Mouse (Mus musculus) CH12.LX (cell line): ENCODE results near the gene Atp2b2. TPM values are rescaled to one million over a fixed set of nuclear protein-coding genes. Genes with fewer than 3 reads are reported as not detected.

Experiments used
- DNase-seq: peaks from one replicate; pipeline ENCODE4 v3.0.0-alpha.2; 2013; ENCODE audit errors: extremely low read depth
- H3K27ac ChIP-seq: 2 replicates; pipeline ENCODE4 v1.5.1; 2012; ENCODE audit warnings: low read depth, mild to moderate bottlenecking, control low read depth, moderate library complexity; ENCODE audit not compliant: insufficient read depth
- H3K27me3 ChIP-seq: replicated peaks from 2 replicates; pipeline ENCODE3; 2012; ENCODE audit warnings: inconsistent platforms
- H3K36me3 ChIP-seq, 2 experiments: replicated peaks in 1 of 2; 2 replicates each; pipeline versions ENCODE3 to v1.6.1; 2012; ENCODE audit warnings: inconsistent platforms in 1 of 2, low read length in 1 of 2, mild to moderate bottlenecking in 1 of 2, mixed read lengths in 1 of 2, moderate library complexity in 1 of 2; ENCODE audit not compliant: control insufficient read depth in 1 of 2, insufficient read depth in 1 of 2
- H3K4me1 ChIP-seq, 2 experiments: 2 replicates each; pipeline ENCODE4 v1.6.1; 2012; ENCODE audit warnings: inconsistent platforms in 1 of 2, moderate library complexity in 1 of 2; ENCODE audit not compliant: insufficient read depth in 2 of 2, control insufficient read depth in 1 of 2
- H3K4me2 ChIP-seq: 2 replicates; pipeline ENCODE4 v1.6.1; 2012; ENCODE audit warnings: low read depth, mild to moderate bottlenecking, control low read depth; ENCODE audit not compliant: poor library complexity, insufficient read depth, severe bottlenecking
- H3K4me3 ChIP-seq, 3 experiments: fragments of 150-350 bp in 1 of 3; sonication (generic) in 1 of 3; replicated peaks in 1 of 3; 2 replicates each; pipeline versions ENCODE3 to v1.5.1; 2011 to 2012; ENCODE audit warnings: low read depth in 2 of 3, low read length in 2 of 3, mild to moderate bottlenecking in 2 of 3, moderate library complexity in 2 of 3, control low read depth in 1 of 3, improper control_type of control experiment in 1 of 3, inconsistent platforms in 1 of 3, mixed read lengths in 1 of 3; ENCODE audit not compliant: poor library complexity in 1 of 3
- H3K79me2 ChIP-seq: replicated peaks from 2 replicates; pipeline ENCODE4 v1.6.1; 2012; ENCODE audit warnings: mild to moderate bottlenecking, moderate library complexity; ENCODE audit not compliant: control insufficient read depth, poor library complexity, insufficient read depth, severe bottlenecking; ENCODE audit errors: extremely low read depth
- H3K9ac ChIP-seq: 2 replicates; pipeline ENCODE4 v1.6.1; 2012; ENCODE audit warnings: low read depth, mild to moderate bottlenecking, control low read depth, moderate library complexity; ENCODE audit not compliant: insufficient read depth
- H3K9me3 ChIP-seq: replicated peaks from 2 replicates; pipeline ENCODE3; 2012; ENCODE audit warnings: low read length, inconsistent platforms, mixed read lengths
- CTCF ChIP-seq, 2 experiments: IDR thresholded peaks in 1 of 2; conservative IDR thresholded peaks in 1 of 2; 2 replicates each; pipeline ENCODE4 v1.5.1; 2011 to 2012; ENCODE audit warnings: low read depth in 2 of 2, low read length in 2 of 2, improper control_type of control experiment in 1 of 2, inconsistent platforms in 1 of 2, mild to moderate bottlenecking in 1 of 2, moderate library complexity in 1 of 2
- E2F4 ChIP-seq: IDR thresholded peaks from 2 replicates; pipeline ENCODE4 v1.6.1; 2011; ENCODE audit warnings: low read depth, low read length, improper control_type of control experiment; ENCODE audit not compliant: insufficient replicate concordance
- EP300 ChIP-seq: IDR thresholded peaks from 2 replicates; pipeline ENCODE4 v1.6.1; 2011; ENCODE audit warnings: low read length, improper control_type of control experiment
- ETS1 ChIP-seq: conservative IDR thresholded peaks from 2 replicates; pipeline ENCODE4 v1.6.1; 2012; ENCODE audit warnings: low read depth, mild to moderate bottlenecking, inconsistent platforms, low read length, improper control_type of control experiment, moderate library complexity
- GABPA ChIP-seq: IDR thresholded peaks from 2 replicates; pipeline ENCODE4 v1.6.1; 2012; ENCODE audit warnings: low read depth, low read length, improper control_type of control experiment, inconsistent platforms; ENCODE audit not compliant: insufficient replicate concordance
- JUN ChIP-seq: IDR thresholded peaks from 2 replicates; pipeline ENCODE4 v1.6.1; 2011; ENCODE audit warnings: low read depth, mild to moderate bottlenecking, low read length, improper control_type of control experiment, moderate library complexity; ENCODE audit not compliant: insufficient read depth
- JUND ChIP-seq: conservative IDR thresholded peaks from 2 replicates; pipeline ENCODE4 v1.6.1; 2011; ENCODE audit warnings: low read depth, low read length, improper control_type of control experiment
- KAT2A ChIP-seq: IDR thresholded peaks from 2 replicates; pipeline ENCODE4 v1.6.1; 2012; ENCODE audit warnings: low read length, improper control_type of control experiment, inconsistent platforms; ENCODE audit not compliant: insufficient replicate concordance
- MXI1 ChIP-seq: IDR thresholded peaks from 2 replicates; pipeline ENCODE4 v1.6.1; 2011; ENCODE audit warnings: mild to moderate bottlenecking, low read depth, low read length, improper control_type of control experiment
- MYC ChIP-seq: IDR thresholded peaks from 2 replicates; pipeline ENCODE4 v1.6.1; 2011; ENCODE audit warnings: low read depth, mild to moderate bottlenecking, improper control_type of control experiment, low read length
- NELFE ChIP-seq: IDR thresholded peaks from 2 replicates; pipeline ENCODE4 v1.6.1; 2011; ENCODE audit warnings: low read depth, low read length, improper control_type of control experiment
- RCOR1 ChIP-seq: conservative IDR thresholded peaks from 2 replicates; pipeline ENCODE4 v1.6.1; 2012; ENCODE audit warnings: low read depth, mild to moderate bottlenecking, inconsistent platforms, low read length, improper control_type of control experiment
- SIN3A ChIP-seq: IDR thresholded peaks from 2 replicates; pipeline ENCODE4 v1.6.1; 2012; ENCODE audit warnings: low read length, improper control_type of control experiment, inconsistent platforms
- SMC3 ChIP-seq: IDR thresholded peaks from 2 replicates; pipeline ENCODE4 v1.6.1; 2011; ENCODE audit warnings: low read depth, low read length, improper control_type of control experiment
- USF1 ChIP-seq: IDR thresholded peaks from 2 replicates; pipeline ENCODE4 v1.6.1; 2014; ENCODE audit warnings: low read depth, mild to moderate bottlenecking, inconsistent platforms, low read length, improper control_type of control experiment
- USF2 ChIP-seq: conservative IDR thresholded peaks from 2 replicates; pipeline ENCODE4 v1.6.1; 2011; ENCODE audit warnings: low read depth, low read length, improper control_type of control experiment
- dilution Hi-C: fragments of 300-500 bp; cut with MboI; formaldehyde crosslinking; loops from 2 replicates; pipeline ENCODE4 v1.14.3; 2020; ENCODE audit warnings: low sequenced_read_pairs; ENCODE audit not compliant: extremely low pct_unique_long_range_greater_than_20kb, extremely low pct_ligation_motif_present
- in situ Hi-C: fragments of 300-500 bp; cut with MboI; formaldehyde crosslinking; loops from 3 replicates; pipeline ENCODE4 v1.14.3; 2019; ENCODE audit warnings: low sequenced_read_pairs, low pct_ligation_motif_present, low pct_unique_long_range_greater_than_20kb, mixed read lengths
- polyA plus RNA-seq: library from polyadenylated mRNA; unstranded; fragments of >175 nt; gene quantifications from 2 replicates; pipeline ENCODE4 v1.2.1, GENCODE M21; 2012; ENCODE audit warnings: low read depth; ENCODE audit not compliant: insufficient read length
- total RNA-seq, 2 experiments: library from RNA; depleted of rRNA; stranded (reverse); fragments of 300-350 nt in 1 of 2; fragments of >200 nt in 1 of 2; gene quantifications; 2 replicates each; pipeline ENCODE4 v1.2.3; 2012 to 2014

Atp2b2 gene
- total and polyA plus RNA-seq, 3 experiments, result not detected

DNA sequence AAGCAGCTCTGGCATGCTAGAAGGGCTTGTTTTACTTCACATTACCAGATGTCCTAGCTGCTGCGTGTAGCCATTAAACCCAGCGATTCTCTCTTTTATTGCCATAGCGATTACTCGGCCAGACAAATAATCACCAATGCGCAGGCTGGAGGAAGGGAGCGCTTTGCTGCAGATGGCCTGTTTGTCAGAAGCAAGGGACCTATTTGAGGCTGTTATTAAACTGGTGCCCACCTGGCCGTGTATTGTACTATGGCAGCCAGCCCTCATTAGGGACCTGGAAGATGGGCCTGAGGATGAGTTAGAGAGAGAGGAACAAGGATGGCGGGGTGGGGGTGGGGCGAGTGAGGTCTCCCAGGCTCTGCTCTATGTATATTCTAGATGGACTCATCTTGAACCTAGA is 243.1 kb downstream of the Atp2b2 start:
- no peak overlapping the region for H3K27ac ChIP-seq
- in situ Hi-C loops, result no loop called here
- DNase-seq, result no peak
- TF ChIP-seq JUN (no peak), JUND (no peak), KAT2A (no peak), MXI1 (no peak), RCOR1 (no peak), E2F4 (no peak), SMC3 (no peak), USF1 (no peak), MYC (no peak), EP300 (no peak)
- dilution Hi-C loops, result no loop called here
- no peaks in the 10 kb centered on the region for H3K79me2 ChIP-seq
- H3K9ac ChIP-seq, result no peak overlapping the region
- peaks cover 0 to 22% of the 10 kb centered on the region in 2 experiments; a peak in 2 of 4 replicates for H3K4me1 ChIP-seq
- H3K9me3 ChIP-seq, result no peaks in the 10 kb centered on the region
- peaks cover 62% of the 10 kb centered on the region for H3K27me3 ChIP-seq
- H3K4me3 ChIP-seq, result no peak overlapping the region
- no peaks in the 10 kb centered on the region for H3K36me3 ChIP-seq
- H3K4me2 ChIP-seq, result no peak overlapping the region

DNA sequence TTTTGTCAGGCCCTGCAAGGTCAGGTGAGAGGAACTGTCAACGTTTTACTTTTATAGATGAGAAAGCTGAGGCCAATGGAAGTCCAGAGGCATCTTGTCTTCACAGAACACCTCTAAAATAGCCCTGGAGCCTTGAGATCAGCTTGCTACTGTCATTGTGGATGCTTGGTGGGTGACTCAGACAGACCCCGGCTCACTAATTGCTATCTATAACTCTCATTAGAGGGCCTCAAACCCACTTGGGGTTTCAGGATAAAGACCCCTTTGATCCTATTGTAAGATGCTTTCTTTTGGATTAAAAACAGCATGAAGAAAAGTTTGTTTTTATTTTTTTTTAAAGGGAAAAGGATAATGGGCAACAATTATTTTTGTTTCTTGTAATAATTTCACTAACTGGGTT is 243.5 kb downstream of the Atp2b2 start:
- peaks cover 0 to 22% of the 10 kb centered on the region in 2 experiments; a peak in 2 of 4 replicates for H3K4me1 ChIP-seq
- no peak overlapping the region for H3K4me3 ChIP-seq
- no peak overlapping the region for H3K27ac ChIP-seq
- in situ Hi-C loops (no loop called here), dilution Hi-C loops (no loop called here)
- H3K79me2 ChIP-seq, result no peaks in the 10 kb centered on the region
- peaks cover 59% of the 10 kb centered on the region for H3K27me3 ChIP-seq
- no peak overlapping the region for H3K4me2 ChIP-seq
- DNase-seq, result no peak
- TF ChIP-seq CTCF (conservative IDR thresholded peaks at IDR 0.05 in 1 of 2, IDR thresholded peaks at IDR 0.05 in 1 of 2; ENCODE audit: low read depth in 2 of 2, low read length in 2 of 2) (no peak), ETS1 (no peak), KAT2A (no peak), NELFE (no peak), USF2 (no peak), GABPA (no peak), SMC3 (no peak), SIN3A (no peak), MYC (no peak)
- H3K9me3 ChIP-seq, result no peaks in the 10 kb centered on the region
- no peak overlapping the region for H3K9ac ChIP-seq
- H3K36me3 ChIP-seq, result no peaks in the 10 kb centered on the region
